Mouse (Mus musculus) lung, postnatal 25 days (tissue): ENCODE results near the gene Myb.
A peak's percentile ranks its signal among the peaks of the same experiment; 100 is the strongest.
"Not testable (repeated sequence)": the region's sequence is repeated elsewhere in the genome, so short reads cannot be mapped to it uniquely, and the experiment has no call there.

Source experiments
- DNase-seq: peaks from one replicate; pipeline ENCODE4 v3.0.0; 2022; ENCODE audit warnings: low spot score

Gene Myb

DNA sequence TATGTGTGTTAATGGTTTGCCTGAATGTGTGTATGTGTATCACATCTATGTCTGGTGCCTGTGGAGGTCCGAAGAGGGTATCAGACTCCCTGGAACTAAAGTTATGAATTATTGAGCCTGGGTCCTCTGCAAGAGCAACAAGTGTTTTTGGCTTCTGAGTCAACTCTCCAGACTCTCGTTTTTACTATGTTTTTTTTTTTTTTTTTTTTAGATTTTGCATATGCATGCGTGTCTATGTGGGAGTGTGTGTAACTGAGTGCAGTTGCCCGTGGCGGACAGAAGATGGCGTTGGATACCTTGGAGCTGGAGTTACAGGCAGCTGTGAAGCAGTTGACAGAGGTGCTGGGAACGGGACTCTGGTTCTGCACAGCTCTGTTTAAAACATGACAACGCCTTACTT is 7.7 kb upstream of the Myb start:
- DNase-seq = no peak

DNA sequence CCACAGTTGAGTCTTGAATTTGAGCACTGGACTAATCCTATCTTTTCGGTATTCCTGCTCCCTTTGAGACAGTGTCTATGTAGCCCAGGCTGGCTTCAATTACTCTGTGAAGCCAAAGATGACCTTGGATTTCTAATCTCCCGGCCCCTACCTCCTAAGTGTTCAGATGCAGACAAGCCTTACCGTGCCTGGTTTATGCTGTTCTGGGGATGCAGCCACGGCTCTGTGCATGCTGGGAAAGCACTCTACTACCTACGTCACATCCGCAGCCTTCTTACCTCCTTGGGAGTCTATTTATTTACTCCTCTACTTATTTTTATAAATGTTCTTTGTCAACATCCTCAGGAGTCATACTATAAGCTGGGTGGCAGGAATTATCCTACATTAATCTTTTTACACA is 7.1 kb upstream of the Myb start:
- no peak for DNase-seq

DNA sequence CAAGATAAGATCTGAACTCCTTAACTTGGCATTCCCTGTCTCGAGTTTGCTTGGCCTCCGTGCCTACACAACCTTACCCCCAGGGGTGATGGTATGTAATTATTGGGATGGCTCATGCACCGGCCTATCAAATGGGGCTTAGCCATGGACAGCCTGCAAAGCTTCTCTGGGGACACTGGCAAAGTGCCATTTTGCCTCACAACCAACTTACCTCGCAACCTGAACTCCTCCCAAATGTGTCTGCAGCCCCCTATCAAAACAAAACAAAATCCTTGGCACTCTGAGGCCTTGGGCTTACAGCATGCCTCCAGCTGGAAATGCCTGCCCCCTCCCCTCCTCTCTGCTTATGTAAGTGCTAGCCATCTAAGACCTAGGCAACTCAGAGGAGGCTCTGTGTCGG is 6.4 kb upstream of the Myb start:
- no peak for DNase-seq

DNA sequence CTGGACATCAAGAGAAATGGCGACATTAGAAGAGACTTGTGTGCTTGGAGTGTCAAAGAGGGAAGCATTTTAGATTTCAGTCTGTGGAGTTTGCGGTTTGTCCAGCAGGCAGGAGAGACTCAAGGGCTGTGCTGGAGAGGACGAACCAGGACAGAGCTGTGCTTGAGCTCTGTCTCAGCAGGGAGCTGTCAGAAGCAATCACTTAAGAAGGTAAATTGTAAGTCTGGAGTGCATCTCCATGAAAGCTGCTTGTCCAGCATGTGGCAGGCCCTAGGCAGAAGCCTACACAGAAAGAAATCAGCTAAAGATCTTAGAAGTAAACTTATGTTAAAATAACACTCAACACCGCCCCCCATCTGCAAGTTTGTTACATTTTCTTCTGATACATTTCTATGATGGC is 4.6 kb upstream of the Myb start:
- no peak for DNase-seq

DNA sequence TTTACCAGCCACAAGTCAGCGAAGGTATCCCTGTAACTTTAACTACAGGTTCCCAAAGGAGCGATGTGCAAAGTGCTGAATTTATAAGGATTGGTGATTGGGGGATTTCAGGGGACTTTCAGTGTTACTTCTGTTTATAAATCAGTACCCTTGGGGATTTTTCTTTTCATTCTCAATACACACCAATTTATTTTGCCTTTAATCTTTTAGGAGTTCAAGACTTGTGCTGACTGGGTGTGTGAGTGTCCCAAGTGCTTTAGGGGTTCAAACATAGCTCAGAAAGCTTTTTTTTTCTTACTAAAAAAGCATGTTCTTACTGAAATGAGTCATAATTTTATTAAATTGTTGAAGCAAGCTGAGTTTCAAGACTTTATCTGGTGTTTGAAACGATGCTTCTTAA is 1.3 kb upstream of the Myb start:
- DNase-seq = no peak

DNA sequence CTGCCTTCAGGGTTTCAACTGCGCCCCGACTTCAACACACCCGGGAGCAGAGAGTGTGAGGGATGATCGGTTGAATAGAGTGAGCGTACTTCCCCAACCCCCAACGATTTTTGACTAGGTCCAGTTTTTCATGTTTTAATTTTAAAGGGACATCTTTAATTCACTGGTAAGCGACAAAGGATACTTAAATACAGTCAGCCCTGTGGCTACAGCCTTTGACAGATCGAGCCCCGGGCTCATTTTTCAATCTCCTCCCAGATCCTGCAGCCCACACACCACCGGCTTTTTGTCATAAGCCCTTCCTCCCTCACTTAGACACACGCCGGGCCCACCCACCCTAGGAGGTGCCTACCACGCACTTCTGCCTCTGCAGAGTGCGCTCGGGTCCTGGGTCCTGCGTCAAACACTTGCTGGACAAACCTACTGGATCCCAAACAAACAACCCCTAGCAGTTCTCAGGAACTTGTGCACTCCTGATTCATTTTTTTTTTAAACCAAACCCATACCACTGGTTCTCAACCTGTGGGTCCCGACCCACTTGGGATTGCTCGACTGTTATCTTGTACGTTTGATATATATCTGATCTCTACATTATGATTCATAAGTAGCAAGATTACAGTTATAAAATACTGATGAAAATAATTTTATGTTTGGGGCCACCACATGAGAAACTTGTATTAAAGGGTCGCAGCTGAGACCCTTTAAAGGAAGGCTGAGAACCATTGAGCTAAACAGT is 743 bp upstream of the Myb start:
- DNase-seq = no peak

DNA sequence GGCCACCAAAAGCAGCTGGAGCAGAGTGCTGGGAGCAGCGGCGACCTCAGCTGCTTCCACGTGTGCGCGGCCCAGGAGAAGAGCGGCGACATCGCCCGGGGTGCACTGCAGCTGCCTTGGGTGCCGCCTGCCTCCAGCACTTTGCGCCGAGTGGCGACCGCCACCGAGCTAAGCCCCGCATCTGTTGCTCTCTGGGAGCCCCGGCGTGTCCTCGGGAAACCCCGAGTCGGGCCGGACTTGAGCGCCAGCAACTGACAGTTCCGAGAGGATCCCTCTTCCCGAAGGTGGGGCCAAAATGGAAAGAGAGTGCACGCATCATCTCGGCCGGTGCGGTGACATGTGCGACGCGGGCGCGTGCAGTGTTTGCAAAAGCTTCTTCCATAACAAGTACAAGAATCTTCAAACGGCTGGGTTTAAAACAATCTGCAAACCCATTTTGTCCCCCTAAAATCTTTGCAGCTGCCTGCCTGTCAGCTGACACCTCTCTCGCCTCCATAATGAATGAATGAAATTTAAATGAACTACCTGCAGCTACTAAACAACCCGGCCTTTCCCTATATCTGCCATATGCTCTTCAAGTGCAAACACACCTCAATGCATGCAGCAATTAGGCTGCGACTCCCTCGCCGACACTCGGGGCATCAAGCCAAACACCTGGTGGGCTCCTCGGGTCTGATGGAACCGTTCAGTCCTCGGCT is 938 bp downstream of the Myb start:
- DNase-seq = no peak

DNA sequence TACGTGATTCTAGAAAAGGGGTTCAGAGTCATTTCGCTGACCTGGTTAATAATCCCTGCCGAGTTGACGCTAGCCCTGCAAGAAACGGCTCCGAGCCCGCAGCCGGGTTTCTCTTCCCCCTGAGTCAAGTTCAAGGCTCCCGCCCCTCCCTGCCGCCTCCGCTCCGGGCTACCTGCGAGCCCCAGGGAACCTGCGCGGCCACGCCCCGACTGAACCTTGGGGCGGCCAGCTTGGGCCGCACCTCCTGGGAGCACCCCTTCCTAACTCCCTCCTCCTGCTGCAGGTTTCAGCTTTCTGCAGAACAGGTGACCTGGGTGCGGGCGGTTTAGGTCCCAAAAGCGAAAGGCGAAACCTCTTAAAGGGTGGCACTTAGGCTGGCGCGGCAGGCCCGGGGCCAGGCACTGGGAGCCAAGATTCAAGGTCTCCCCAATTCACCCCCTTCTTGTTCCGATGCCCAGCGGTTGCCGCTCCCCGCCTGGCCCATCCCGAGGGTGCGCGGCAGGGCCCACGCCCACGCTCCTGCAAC is 1.8 kb downstream of the Myb start:
- peak; percentile 68 for DNase-seq

DNA sequence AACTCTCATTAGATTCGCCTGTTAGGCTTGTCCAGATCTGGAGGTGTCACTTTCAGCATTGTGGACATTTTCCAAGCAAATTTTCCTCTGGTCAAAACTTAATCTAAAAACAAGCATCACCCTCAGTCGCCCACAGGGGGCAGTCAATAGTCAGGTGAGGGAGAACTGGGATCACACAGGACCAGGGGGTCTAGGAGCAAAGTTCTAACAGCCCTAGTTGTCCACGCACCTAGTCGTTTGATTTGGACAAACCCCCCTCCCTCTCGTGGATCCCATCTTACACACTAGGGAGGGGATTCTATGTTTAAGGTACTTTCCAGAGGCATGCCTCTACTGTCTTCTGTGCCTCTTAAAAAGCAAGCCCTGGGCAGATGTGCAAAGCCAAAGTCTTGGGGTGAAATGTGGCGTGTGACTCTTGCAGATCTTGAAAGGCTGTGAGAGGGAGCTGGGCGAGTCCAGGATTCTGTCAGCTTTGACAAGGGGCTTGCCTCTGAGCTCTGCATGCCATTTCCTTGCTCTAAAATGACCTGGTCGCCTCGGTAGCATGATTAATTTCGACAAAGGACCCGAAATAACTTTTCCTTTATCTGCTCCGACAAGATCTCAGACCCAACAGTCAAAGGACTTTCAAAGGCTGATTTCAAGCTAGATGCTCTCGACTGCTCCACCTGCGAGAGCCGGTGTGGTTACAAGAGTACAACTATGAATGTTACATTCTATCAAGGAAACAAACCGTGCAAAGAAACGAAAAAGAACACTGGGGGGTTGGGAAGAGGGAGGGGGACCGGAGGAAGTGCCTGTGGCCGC is 2.5 kb downstream of the Myb start:
- peak; percentile 39 for DNase-seq

DNA sequence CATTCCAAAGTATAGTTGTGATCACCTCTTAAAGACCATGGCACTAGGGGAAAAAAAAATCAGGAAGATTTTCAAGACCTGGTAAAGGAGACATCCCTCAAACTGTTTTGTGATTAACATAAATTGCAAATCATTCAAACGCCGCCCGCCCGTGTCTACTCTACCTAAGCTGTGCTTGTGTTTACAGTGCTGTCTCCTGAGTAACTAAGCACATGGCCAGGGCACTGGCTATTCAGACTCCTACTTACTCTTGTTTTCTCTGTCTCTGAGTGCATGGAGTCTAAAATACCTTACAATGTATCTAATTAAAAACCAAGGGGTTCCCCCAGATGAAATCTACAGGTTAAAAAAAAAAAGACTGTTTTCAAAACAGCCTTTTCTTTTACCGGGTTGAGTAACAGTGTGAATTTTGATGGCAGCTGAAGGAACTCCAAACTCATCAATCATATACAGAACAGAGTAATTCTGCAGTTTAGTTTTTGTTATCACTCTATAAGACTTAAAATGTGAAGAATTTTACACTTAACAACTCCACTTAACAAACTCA is 3.8 kb downstream of the Myb start:
- DNase-seq = no peak

DNA sequence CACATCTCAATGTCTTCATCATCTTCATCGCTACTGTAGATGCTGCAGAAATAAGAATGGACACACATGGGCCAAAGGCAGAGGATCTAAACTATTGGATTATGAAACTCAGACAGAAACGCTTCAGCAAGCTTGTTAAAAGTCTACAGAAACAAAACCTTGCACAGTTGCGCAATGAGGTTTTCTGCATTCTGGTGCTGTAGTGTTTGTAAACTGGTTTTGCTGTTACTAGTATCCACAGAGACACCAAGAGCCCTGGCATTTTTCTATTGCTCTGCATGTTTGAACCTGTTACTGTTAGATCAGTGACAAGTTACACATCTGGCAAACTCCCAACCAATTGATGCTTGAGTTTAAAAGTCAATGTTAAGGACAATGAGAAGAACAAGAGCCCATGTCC is 4.4 kb downstream of the Myb start:
- DNase-seq = peak; percentile 23

DNA sequence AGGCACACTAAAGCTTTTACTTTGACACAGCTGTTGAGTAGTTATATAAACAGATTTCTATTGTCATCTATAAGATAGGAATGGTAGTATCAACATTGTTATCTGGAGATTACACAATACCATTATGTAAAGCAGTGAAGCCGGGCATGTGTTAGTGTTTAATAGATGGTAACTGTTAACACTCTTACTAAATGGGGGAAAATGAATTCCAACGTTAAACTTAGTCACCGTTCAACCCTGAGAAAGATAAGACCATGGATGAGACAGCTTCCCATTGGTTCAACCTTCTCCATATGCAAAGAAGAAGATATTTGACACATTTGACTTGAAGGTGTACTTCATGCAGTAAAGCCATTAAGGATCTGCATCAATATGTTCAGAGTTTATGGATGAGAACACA is 5.9 kb downstream of the Myb start:
- DNase-seq = no peak

DNA sequence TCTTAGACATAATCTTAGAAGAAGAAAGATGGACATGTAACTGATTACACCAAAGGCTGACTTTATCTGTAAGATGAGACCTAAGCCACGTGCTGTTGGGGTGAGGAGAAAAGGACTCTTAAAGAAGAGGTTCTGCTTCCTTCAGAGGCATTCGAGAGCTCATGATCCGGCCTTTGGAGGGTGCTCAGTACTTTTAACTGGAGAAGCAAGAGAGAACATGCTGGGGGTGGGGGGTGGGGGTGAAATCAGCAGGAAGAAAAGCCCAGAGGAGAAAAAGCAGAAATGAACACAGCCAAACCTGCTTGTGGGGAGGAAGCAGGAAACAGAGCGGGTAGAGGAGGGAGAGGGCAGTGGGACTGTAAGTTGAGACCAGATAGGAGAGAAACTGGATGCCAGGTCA is 7.4 kb downstream of the Myb start:
- DNase-seq = no peak

DNA sequence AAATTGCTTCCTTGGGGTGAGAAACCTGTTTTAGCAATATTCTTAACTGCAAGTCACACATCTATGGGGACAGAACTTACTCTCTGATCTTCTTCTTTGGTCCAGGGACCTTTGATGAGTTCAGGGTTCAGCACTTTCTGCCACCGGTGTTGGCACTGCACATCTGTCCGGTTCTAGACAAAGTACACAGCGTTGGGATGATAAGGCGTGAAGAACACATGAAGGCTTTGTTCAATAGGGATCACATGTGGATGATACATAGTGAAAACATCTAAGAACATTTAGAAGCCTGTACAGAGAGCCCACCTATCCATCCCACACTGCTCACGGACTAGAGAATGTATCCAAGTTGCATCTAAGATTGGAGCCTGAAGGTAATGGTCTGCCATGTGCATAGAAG is 8.0 kb downstream of the Myb start:
- DNase-seq = no peak

DNA sequence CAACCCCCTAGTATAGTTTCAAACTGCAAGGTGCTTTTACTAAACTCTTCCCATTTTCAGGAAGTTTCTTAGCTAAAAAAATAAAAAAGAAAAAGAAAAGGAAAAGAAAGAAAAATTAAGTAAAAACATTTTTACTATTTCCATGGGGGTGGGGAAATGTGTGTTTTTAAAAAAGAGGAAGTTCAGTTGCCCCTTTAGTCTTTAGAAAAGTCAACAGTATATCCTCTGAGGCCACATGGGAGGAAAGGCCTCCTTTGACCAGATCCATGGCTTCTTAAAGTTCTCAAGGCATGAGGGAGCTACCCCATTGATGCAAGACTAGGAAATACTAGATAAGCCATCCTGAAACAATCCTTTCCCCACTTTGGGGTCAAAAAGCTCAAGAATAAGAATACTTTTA is 9.5 kb downstream of the Myb start:
- no peak for DNase-seq

DNA sequence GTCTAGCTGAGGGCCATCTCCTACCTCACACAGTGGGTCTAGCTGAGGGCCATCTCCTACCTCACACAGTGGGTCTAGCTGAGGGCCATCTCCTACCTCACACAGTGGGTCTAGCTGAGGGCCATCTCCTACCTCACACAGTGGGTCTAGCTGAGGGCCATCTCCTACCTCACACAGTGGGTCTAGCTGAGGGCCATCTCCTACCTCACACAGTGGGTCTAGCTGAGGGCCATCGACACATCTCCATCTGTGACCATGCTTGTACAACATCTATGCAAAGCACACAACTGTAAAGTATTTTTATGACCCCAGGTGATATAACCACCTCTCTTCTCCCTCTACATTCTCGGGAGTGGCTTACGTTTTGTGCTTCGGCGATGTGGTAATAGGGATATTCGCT is 10.8 kb downstream of the Myb start:
- not testable (repeated sequence) for DNase-seq

DNA sequence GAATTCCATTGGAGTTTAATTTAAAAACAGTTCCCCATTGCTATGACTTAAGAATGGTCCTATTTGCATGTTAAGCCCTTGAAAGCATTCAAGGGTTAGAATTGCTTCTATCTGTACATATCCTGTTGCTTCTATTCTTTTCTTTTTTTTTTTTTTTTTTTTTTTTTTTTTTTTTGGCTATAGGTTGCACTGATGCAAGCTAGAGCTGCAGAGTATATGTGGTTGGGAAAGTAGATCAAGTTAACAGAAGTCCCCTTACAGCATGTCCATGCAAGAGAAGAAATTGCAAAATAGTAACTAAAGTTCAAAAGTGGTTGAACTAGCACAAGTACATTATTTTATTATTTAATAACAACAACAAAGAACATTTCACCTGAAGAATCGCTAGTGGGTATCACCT is 14.1 kb downstream of the Myb start:
- DNase-seq = no peak

DNA sequence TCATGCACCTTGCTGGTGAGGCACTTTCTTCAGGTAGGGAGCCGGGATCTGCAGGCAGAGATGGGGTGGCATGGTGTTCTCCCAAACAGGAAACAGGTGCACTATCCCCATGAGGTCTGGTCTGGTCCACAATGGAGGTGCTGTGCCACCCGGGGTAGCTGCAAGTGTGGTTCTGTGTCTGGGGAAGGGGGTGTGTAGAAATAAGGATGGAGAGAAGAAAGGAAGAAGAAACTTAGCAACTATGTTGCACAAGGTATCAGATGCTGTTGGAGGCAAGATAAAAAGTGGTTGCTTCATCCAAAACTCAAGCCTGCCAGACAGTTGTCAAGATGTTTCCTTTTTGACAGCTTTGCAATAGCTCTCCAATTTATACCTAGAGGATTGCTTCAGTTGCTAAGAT is 14.5 kb downstream of the Myb start:
- no peak for DNase-seq

DNA sequence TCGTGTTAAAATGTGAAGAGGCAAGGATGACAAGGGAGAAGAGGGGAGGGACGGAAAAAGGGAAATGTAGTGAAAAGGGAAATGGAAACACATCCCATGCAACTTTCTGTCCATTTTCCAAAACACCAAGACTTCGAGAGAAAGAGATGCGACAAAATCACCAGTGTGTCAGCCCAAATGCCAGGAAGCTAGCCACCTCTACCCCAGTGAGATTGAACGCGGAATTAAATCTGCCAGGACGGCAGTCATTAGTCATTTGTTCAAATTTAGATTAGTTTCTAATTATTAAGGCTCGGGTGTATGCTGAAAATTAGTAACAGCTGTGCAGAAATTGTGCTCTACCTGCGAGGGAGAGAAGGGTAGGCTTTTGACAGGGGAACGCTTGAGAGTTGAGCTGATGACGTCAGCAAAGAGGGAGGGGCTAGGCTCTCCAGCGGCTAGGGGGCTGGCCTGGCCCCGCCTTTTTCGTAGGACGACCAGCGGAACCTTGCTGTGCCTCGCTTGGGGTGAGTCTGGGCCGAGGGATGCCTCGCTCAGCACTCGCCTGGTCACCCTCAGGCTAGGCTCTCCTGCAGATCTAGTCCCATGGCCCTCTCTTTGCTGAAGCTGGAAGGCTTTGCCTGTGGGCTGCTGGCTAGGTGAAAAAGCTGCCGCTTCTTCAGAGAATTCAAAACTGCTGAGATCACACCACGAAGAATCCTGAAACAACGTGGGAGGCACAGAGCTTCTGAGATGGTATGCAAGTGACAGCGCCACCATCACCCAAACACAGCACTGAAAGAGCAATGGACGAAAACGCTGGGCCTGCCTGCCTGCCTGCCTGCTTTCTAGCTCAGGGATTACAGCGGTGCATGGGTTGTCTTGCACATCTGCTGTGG is 15.9 kb downstream of the Myb start:
- peak; percentile 46 for DNase-seq

DNA sequence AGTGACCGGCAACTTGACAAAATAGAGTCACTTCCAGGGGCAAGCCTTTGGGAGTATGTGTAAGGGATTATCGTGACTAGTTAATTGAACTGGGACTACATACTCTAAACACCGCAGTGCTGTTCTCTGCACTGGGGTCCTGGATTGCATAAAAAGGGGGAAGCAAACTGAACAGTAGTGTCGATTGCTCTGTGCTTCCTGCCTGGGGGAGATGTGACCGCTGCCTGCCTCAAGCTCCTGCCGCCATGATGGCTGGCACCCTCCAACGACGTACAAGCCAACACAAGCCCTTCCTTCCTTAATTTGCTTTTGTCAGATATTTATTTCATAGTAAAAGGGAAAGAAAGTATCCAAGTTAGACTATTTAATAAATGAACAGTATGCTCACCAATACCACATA is 25.5 kb downstream of the Myb start:
- no peak for DNase-seq

DNA sequence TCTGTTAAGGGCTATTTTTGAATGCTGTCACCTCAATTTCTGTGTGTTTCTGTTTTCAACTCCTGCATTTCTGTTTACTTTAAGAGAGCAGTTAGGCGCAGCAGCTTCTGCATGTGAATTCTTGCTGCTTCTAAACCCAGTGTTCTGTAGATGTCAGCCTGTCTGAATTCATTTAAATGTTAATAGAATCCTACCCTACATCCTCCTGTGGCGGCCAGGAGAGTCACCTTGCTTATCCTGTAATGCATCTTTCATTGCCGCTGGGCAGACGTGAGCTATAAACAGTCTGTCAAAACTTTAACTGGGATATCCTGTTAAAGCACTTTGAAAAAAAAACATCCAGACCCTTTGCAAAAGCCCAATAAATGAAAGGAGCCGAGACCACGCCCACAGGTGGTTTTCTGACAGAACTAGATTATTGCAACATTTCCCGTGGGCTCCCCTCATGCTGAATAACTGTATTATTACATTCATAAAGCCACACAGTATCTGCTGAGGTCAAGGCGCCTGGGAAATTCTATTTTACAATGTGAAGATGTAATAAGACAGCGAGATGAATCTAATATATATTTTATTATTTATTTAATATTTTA is 29.8 kb downstream of the Myb start:
- no peak for DNase-seq
